Mouse (Mus musculus) splenic B cell, adult 2 months (primary cell): ENCODE data around the gene Polr2h.
"Not testable (repeated sequence)": the region's sequence is repeated elsewhere in the genome, so short reads cannot be mapped to it uniquely, and the experiment has no call there.

ENCODE experiments used
- DNase-seq: peaks from one replicate; pipeline ENCODE4 v3.0.0-alpha.2; 2011; ENCODE audit warnings: low read depth, low spot score
- H3K27me3 ChIP-seq: 2 replicates; pipeline ENCODE4 v1.6.1; 2012; ENCODE audit warnings: mild to moderate bottlenecking, low read length, moderate library complexity, mixed read lengths; ENCODE audit not compliant: control insufficient read depth, poor library complexity, insufficient read depth, severe bottlenecking
- H3K36me3 ChIP-seq: 2 replicates; pipeline ENCODE4 v1.6.1; 2012; ENCODE audit warnings: mild to moderate bottlenecking, low read length, moderate library complexity, mixed read lengths; ENCODE audit not compliant: control insufficient read depth, poor library complexity, insufficient read depth, severe bottlenecking

Polr2h gene

DNA sequence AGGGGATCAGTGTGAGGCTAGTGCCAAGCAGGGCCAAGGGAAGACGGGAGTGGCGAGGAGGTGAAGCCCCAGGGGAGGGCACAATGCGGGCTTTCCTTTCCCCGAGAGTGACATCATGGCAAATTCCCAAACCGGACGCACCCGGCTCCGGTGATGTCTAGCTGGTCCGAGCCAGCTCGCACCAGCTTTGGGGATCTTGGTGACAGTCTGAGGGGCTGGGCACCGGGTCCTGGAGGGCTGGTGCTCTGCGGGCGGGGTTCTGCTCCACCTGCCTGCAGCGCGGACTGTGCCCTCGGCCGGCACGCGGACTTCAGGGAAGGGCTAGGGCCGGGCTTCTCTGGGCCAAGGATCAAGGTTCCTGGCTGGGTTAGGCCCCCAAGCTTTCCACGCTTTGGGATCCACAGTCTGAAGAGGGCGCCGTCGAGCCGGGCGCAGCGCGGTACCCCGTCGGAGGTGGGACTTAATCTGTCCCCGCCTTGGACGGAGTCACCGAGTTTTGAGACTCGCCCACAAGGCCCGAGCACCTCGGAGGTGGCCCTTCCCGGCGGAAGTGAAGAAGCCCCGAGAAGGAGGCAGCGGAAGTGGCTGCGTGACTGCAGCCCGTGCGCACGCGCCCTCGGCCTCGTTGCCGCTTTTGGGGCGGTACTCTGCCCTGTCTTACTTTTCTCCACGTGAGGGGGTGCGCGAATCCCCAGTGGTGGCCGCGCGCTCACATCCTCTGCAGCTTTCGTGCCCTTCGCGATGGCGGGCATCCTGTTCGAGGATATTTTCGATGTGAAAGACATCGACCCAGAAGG is at the start of gene Polr2h, which contains the start of gene Clcn2:
Gene Polr2h (plus strand): TSS at position 485 of the 797 bp plus-strand sequence.
Gene Clcn2 (minus strand): TSS at position 566 of the 797 bp plus-strand sequence.
- Histone ChIP-seq H3K27me3 (no peaks in the 10 kb centered on the region), H3K36me3 (peaks cover 6% of the 10 kb centered on the region; the same call in 1 of the 2 replicates)
- DNase-seq = peak; percentile 98

GRCm38 (mm10) chr16:20668013-20668412 is 49.5 kb upstream of the Polr2h start, which contains the start of gene Eif4g1:
Gene Eif4g1 (plus strand): TSS chr16:20668313.
- H3K27me3 ChIP-seq, DNase-seq, H3K36me3 ChIP-seq: not testable (repeated sequence)

DNA sequence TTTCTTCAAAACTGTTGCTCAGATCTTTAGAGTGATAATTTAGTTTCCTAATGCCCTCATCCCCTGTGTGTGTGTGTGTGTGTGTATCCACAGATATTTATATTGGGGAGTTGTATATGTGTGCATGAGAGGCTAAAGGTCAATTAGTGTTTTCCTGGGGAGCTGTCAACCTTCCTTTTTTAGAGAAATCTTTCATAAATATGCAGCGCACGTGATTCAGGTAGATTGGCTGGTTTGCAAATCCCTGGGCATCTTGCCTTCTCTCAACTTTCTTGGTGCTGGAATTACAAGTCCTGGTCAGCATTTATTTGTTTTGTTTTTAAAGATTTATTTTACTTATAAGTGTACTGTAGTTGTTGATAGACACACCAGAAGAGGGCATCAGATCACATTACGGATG is 47.2 kb upstream of the Polr2h start:
- Histone ChIP-seq H3K36me3 (no peaks in the 10 kb centered on the region; the same call in 1 of the 2 replicates), H3K27me3 (no peaks in the 10 kb centered on the region)
- no peak for DNase-seq

GRCm38 (mm10) chr16:20671886-20672285 is 45.6 kb upstream of the Polr2h start:
- Histone ChIP-seq H3K36me3 (peaks cover 3% of the 10 kb centered on the region), H3K27me3 (no peaks in the 10 kb centered on the region)
- DNase-seq = peak; percentile 47

- Histone ChIP-seq H3K27me3 (no peaks in the 10 kb centered on the region), H3K36me3 (peaks cover 3% of the 10 kb centered on the region)
- peak; percentile 95 for DNase-seq
Measured at GRCm38 (mm10) chr16:20672500-20672902, 45.0 kb upstream of the Polr2h start.

- no peaks in the 10 kb centered on the region for H3K27me3 ChIP-seq
- DNase-seq = no peak
- H3K36me3 ChIP-seq = peaks cover 6% of the 10 kb centered on the region
Measured at GRCm38 (mm10) chr16:20672965-20673705, 44.3 kb upstream of the Polr2h start.

DNA sequence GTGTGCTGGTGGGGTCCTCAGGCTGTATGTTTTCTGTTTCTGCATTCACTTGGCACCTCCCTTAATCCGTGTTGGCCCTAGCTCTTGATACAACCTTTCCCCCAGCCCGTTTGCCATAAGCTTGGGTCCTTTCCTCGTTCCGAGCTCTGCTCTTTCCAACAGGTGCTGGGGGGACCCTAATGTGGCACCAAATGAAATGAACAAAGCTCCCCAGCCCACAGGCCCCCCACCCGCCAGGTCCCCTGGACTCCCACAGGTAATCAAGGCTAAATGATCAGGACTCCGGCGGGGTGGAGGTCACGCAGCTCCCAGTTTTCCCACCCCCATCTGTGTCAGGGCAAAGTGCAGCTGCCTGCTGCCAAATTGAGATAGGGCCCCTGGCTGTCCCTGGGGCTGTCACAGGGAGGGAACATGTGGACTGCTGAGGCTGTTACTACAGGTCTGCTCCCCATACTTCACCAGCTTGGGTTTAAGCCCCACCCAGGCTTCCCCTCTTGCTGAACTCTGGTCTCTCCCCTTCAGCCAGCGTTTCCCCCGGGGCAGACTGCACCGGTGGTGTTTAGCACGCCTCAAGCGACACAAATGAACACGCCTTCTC is 43.7 kb upstream of the Polr2h start:
- peak; percentile 38 for DNase-seq
- Histone ChIP-seq H3K27me3 (no peaks in the 10 kb centered on the region), H3K36me3 (peaks cover 9% of the 10 kb centered on the region)

DNA sequence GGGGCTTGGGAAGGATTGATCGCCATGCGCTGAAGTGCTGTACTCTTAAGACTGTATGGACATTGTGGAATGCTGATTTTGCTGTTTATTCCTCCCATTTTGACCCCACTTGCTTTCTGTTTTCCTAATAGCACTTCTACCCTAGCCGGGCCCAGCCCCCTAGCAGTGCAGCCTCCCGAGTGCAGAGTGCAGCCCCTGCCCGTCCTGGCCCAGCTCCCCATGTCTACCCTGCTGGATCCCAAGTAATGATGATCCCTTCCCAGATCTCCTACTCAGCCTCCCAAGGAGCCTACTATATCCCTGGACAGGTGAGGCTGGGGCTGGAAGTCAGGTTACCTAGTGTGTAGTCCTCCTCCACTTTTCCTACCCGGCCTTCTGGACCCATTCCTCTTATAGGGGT is 42.3 kb upstream of the Polr2h start:
- Histone ChIP-seq H3K27me3 (no peaks in the 10 kb centered on the region), H3K36me3 (peaks cover 12% of the 10 kb centered on the region)
- no peak for DNase-seq

DNA sequence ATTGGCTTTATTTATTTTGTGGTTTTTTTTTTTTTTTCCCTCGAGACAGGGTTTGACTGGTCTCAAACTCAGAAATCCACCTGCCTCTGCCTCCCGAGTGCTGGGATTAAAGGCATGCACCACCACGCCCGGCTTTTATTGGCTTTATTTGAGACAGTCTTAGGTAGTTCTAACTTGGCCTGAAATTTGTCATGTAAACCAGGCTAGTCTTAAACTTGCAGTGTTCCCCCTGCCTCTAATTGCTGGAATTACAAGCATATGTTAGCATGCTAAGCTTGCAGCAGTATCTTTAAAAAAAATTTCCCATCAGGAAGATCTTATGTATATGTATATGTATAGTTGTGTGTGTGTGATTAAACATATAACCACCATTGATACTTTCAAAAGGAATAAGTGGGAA is 40.8 kb upstream of the Polr2h start:
- DNase-seq = no peak

DNA sequence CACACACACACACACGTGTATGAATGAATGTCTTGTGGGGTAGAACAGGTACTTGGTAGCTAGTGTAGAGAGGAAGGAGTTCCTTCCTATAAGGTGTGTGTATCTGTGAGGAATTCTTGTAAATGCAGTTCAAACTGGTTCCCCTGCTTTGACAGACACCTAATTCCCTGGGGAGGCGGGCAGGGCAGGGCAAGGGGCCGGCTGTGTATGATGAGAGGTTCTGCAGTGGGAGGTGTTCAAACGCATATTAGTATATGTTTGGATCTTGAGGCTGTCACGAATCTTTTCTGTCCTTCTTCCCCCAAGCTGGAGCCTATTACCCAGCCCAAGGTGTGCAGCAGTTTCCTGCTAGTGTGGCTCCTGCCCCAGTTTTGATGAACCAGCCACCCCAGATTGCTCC is 40.1 kb upstream of the Polr2h start:
- no peak for DNase-seq
- Histone ChIP-seq H3K36me3 (peaks cover 16% of the 10 kb centered on the region), H3K27me3 (no peaks in the 10 kb centered on the region)

More for the DNA sequence above, 40.8 kb upstream of the Polr2h start:
- Histone ChIP-seq H3K27me3 (no peaks in the 10 kb centered on the region), H3K36me3 (peaks cover 15% of the 10 kb centered on the region)

GRCm38 (mm10) chr16:20677974-20678675 is 39.3 kb upstream of the Polr2h start:
- Histone ChIP-seq H3K36me3 (peaks cover 19% of the 10 kb centered on the region), H3K27me3 (no peaks in the 10 kb centered on the region)
- DNase-seq = no peak

GRCm38 (mm10) chr16:20690774-20691173 is 26.7 kb upstream of the Polr2h start:
- Histone ChIP-seq H3K27me3 (no peaks in the 10 kb centered on the region), H3K36me3 (peaks cover 21% of the 10 kb centered on the region)
- DNase-seq = no peak

DNA sequence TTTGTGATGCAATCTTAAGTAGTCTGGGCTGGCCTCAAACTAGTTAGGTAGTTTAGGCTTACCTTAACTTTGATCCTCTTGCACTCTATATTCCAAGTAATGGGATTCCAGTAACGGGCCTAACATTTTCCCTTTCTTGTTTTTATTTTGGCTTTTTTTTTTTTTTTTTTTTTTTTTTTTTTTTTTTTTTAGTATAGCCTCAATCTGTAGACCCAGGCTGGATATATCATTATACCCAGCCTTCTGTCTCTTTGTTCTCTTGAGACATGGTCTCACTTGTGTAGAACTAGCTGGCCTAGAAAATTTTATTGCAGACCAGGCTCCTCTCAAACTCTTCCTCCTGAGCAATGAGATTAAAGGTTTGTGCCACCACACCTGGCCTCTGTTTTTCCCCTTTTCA is 25.8 kb upstream of the Polr2h start:
- peaks cover 19% of the 10 kb centered on the region for H3K36me3 ChIP-seq
- H3K27me3 ChIP-seq = no peaks in the 10 kb centered on the region
- no peak for DNase-seq

GRCm38 (mm10) chr16:20692241-20692965 is 25.1 kb upstream of the Polr2h start:
- no peak for DNase-seq
- no peaks in the 10 kb centered on the region; the same call in 1 of the 2 replicates for H3K27me3 ChIP-seq
- peaks cover 12% of the 10 kb centered on the region; the same call in 1 of the 2 replicates for H3K36me3 ChIP-seq
